Mouse (Mus musculus) thymus, postnatal 14 days (tissue): ENCODE measurements around the gene Hectd2.

Source experiments
- DNase-seq: peaks from one replicate; pipeline ENCODE4 v3.0.0; 2021

Hectd2 gene

DNA sequence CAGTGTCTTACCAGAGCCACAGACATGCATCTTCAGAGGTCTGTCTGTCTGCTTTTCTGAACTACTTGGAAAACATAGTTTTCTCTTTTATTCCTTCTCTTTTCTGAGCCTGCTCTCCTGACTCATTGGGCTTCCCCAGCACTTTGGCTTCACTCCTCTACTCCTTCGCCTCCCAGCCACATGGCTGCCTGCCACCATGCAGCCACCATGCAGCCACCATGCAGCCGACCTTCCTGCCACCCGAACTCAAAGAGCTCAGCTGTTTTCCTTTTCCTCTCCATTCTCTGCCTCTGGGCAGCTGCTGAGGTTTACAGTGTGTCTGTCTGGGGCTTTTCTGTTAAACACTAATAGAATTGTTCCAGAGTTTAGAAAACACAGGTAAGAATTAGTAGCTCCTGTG, 19.5 kb downstream of the Hectd2 start:
- no peak for DNase-seq

DNA sequence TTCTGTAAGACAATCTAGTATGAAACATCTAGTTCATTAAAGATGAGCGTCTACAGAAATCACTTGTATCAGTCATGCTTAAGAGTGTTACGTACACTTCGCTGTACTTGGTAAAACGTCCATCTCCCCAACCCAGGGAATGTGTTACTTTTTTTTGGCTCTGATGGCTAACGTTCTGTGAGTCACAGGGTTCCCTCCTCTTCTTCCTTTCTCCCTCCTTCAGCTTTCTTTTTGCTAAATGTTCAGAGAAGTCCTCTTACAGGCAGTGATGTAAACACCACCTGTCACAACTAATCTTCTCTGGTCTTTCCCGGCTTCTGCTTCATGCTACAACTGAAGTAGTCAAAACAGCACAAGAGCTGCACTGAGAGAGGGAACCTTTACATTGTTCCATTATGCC, 20.7 kb downstream of the Hectd2 start:
- no peak for DNase-seq

DNA sequence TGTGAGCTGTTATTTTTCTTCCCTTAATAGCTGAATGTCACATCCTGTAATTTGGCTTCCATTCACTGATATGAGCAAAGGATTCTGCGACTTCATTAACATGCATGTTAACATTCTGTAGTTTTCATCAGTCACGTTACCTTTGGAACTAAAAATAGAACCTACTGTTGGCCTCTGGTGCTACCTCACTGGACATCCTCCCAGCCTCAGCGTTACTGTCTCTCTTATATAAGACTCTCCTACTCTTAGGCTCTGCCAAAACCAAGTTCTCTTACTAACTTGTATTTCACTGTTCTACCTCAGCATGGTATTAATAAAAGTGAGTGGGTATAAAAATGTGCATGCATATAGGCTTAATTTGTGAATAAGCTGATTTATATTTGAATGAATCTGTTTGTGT, 26.4 kb downstream of the Hectd2 start:
- DNase-seq = no peak

DNA sequence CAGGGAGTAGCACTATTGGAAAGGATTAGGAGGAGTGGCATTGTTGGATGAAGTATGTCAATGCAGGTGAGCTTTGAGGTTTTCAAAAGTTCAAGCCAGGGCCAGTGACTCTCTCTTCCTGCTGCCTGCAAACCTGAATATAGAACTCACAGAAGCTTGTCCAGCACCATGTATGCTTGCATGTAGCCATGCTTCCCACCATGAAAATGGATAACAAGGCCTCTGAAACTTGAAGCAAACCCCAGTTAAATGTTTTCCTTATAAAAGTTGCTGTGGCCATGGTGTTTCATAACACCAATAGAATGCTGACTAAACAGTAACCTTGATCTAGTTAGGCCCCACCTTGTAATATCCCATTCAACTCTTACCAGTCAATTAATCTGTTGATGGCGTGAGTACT, 27.7 kb downstream of the Hectd2 start:
- no peak for DNase-seq

DNA sequence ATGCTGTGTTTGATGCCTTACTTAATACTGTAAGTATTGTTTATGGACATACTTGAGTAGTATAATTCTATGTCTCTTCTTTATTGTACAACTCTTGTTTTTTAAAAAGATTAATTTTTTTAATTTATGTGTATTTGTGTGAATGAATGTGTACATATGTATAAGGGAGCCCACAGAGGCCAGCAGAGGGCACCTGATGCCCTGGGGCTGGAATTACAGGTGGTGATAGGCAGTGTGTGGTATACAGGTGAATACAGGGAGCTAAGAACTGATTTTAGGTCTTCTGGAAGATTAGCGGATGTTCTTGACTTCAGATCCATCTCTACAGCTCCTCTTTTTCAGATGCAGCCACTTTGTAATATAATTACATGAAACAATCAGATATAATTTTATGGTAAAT, 31.1 kb downstream of the Hectd2 start:
- no peak for DNase-seq

DNA sequence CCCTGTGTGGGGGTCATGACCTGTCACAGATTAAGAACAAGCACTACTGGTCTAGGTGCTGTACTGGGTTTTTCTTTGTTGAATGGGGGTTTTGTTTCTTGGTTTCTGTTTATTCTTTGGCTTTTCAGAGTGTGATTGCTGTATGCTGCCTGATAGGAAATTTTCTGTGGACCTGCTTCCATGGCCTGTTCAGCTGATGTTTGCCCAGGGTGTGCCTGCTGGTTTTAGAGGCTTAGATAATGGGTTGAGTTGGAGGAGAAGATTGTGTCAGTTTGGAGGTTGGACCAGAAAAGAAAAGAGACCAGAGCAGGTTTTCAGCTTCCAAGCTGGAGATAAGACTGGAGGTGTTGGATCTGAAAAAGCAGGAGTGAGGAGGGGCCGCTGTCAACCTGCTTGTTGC, 40.0 kb downstream of the Hectd2 start:
- DNase-seq = no peak

DNA sequence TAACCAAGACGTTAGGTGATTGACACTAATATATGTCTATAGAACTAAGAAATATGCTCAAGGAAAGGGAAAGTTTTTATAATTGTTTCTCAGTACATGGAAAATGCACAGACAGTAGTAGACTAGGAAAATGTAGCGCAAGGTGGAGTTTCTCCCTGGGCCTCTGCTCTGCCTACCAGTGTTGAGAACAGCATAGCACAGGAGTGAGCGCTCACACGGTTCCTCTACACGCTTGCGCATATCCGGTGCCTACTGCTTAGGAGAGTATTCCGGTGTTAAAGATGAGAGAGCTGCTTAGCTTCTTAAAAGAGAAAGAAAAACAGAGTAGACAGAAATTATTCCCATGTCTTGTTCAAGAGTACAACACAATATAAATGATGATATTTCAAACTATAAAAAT, 47.4 kb downstream of the Hectd2 start:
- DNase-seq = no peak

DNA sequence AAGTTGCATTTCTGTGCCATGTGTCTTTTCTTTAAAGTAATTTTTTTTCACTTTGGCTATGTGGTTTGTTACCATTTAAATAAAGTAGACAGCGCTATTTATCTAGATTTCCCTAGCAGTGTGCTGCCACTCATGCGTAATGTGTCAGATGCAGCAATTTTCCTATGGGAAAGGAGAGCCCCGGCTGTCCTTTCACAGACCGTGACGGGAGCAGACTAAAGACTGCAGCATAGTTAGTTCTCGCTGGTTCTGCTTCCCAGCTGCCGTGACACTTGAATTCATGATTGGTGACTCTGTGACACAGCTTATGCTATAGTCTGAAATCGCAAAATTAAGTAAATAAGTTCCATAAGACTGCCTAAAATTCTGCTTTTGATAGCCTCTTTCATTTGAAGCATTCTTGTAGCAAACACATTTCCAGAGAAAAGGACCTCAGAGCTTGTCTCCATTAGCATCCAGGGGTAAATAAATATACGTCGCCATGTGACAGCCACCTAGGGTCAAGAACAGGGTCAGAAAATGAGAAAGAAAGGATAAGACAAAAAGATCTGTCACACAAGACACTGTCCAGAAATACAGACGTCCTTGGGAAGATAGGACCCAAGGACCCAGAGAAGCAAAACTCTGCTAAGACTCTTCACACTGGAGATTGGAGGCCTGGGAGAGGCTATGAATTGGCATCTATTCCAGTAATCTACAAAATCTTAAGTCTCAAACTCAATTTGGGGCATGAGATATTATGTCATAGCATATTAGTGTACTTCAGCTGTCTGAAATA, 48.3 kb downstream of the Hectd2 start:
- DNase-seq = no peak

DNA sequence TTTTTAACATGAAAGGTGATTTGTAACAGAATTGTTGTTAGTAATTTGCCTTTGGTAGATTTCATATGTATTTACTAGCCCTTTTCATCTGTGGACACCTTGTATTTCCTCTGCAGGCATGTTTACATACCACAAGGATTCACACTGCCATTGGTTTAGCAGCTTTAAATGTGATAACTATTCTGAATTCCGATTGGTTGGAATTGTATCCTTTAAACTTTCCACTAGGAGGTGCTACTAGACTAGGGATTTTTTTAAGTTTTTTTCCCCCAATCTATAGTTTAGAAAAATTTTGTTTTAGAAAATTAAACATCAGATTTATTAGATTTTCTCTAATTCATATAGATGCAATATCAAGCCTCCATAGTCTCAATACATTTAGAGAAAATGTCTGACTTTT, 51.8 kb downstream of the Hectd2 start:
- DNase-seq = no peak

DNA sequence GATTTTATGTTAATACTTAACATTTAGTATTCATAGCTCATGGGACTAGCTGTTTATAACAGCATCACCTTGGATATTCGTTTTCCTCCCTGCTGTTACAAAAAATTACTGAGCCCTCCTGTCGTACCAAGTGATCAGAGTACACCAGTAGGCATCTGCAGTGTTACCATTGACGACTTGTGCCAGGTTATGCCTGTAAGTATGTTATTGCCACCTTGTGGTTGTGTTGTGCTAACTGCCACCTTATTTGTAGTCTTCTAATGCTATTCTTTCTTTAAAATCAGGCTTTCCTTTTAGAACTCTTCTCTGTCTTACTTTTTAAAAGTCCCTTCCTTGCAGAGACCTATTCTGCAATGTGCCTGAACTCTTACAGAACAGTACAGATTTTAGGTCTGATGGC, 54.8 kb downstream of the Hectd2 start:
- no peak for DNase-seq

DNA sequence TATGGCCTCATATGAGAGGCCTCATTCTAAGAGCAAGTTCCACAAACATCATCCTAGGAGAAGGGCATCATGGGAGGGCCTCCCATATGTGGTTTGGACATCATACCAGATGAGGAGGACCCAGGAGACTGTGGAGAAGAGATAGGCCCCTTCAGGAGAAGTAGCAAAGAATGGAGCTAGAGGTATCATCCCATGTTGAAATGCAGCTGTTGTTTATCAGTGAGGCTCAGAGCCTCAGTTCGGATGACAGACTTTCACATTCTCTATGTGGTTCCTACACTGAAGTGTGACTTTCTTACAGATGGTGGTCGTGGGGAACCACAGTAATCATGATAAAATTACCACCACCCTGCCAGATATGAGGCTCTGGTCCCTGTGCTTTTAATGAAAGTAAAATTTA, 55.9 kb downstream of the Hectd2 start:
- no peak for DNase-seq

DNA sequence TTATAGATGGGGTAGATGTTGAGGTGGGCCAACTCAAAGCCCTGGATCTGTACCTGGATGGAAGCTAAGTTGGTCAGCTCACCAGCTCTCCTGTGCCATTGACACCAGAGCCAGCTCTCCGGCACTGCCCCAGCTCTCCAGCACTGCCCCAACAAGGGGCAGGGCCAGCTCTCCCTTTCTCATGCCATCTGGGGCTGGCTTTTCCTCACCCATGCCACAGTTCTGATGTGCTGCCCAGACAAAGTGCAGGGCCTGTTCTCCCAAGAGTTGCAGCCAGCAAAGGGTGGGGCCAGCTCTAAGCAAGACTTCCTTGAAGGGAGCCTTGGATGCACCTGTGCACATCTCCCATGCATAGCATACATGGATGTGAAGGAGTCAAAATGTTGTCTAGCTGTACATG, 71.5 kb downstream of the Hectd2 start:
- no peak for DNase-seq

DNA sequence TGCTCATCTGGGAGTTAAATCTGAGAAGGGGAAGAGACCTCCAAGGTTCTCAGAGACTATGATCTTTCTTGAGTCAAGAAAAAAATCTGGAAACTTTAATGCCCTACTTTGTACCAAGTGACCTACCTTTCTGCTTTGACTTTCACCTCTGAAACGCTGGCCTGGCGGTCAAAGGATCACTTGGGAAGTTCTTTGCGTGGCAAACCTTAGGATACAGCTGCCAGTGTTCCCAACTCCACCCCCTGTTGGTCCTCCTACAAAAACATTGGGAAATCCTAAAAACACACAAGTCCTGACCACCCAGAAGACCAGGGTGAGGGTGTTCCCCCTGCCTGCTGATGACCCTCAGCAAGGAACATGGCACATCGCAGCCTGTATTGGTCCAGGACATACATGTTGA, 72.4 kb downstream of the Hectd2 start:
- DNase-seq = no peak

DNA sequence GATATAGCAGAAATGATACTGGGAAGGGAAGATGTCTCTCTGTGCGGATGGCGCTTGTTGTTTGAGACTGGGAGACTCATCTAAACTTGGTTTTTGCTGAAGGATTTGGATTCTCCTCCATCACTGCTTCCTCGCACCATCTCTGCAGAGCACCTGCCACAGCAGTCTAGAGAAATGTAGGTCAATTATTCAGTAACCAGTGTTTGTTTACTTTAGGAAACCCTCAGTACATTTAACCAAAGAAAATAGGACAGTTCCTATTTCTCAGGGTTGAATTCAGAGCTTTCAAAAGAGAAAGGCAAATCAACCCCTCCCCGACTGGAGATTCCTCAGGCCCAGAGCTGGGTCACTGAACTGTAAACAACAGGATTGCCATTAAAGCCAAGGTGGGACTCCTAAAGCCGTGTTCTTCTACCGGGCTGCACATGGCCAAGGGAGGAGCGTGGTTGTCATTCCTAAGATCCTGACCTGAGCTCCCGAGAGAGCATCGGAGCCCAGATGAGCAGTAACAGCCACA, 75.0 kb downstream of the Hectd2 start:
- no peak for DNase-seq

DNA sequence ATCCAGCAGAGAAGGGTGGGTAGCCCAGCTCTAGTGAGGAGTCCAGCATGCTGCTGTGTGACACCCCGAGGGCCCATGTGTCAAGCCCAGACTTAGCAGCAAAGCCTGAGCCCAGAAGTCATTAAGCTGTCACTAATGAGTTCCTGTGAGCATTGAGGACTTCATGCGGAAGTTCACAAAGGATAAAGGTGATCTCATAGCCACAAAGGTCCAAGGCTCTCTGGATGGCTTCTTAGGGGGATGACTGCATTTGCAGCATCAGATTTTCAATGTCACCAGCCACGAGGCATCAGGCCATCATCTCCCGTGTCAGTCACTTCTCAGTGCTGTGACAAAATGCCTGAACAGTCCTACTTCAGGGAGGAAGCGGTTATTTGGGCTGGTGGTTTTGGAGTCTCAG, 75.9 kb downstream of the Hectd2 start:
- DNase-seq = no peak

DNA sequence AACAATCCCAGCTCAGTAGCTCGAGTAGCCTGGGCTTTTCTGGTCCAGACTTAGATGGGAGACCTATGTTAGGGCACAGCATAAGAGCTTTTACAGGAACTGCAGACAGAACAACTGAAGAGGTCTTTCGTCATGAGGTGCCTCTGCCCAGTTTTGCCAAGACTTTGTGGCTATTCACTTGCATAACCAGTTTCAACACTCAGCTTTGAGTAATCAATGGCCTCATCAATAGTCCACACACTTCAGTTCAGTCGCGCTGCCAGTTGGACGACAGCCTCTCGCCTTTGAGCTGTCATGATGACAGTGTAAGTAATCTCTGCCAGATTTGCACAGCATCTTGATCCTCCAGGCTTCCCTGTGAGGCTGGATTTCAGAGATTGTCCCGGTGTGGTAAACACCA, 80.3 kb downstream of the Hectd2 start:
- DNase-seq = no peak

DNA sequence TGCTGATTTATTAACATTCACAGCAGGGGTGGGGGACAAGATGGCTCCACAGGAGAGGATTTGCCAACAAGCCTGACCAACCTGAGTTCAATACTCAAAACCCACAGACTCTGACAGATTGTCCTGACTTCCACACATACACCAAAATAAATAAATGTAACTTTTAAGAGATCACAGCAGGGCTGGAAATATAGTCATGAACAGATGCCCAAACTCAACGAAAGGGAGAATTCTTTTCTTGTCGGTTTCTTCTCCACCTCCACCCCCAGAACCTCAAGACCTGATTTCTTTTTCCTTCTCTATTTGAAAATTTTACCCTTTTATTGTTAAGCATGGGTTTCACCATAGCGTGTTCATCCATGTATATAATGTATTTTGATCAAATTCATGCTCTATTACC, 82.8 kb downstream of the Hectd2 start:
- DNase-seq = no peak

DNA sequence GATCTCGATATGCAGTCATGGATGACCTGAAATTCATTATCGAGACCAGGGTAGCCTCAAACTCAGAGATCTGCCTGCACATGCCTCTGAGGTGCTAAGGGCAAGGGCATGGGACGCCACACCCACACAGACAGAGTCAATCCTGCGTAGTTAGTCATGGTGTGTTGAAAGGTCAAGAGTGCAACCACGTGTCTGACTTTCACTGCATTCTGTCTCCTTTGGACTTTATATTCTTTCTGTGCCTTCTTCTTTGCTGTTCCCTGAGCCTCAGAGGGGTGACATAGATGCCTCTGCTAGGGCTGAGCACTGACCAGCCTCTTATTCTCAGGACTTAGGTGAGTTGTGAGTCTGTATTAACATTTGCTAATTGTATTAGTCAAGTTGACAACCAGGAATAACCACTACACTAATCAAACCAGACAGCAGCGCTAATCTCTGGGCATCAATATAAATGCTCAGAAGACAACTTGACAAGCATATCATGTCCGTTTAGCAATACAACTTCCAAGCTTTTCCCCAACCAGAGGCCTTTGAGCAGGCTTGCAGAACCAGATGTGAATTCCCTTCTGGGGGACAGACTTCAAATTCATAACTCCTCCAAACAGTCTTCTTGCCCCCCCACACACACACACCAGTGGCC, 83.6 kb downstream of the Hectd2 start:
- no peak for DNase-seq

DNA sequence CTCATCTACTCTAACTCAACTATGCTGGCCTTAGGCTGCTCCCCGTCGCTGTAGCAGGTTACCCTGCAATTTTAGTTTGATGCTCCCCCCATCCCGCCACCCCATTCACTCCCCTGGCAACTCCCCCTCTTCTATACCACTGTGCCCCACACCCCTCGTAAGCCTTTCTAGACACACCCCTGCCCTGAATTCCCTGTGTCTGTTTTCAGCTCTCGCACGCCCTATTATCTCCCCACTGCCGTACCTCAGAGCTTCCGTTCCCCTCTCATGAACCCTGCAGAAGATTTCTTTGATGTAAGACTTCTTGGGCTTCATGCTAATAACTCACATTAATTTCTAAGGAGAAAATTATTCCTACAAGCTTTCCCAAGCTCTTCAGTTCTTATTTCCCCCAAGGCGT, 84.6 kb downstream of the Hectd2 start:
- DNase-seq = no peak

DNA sequence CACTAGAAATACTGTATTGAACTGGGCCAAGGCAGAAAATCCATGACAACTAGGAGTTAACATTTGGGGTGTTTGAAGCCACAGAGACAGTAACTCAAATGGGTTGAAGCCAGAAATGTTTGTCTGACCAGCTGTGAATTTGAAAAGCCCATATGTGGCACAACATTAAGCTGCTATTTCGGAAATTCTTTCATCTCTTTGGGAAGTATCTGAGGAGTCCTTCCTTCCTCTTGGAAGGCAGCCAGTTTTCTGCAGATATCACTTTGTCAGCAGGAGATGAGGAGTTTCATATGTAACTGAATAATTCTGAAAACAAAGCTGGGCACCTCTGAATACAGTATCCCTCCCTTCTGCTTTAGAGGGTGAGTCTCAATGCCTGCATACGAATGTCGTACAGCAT, 86.7 kb downstream of the Hectd2 start:
- DNase-seq = no peak

DNA sequence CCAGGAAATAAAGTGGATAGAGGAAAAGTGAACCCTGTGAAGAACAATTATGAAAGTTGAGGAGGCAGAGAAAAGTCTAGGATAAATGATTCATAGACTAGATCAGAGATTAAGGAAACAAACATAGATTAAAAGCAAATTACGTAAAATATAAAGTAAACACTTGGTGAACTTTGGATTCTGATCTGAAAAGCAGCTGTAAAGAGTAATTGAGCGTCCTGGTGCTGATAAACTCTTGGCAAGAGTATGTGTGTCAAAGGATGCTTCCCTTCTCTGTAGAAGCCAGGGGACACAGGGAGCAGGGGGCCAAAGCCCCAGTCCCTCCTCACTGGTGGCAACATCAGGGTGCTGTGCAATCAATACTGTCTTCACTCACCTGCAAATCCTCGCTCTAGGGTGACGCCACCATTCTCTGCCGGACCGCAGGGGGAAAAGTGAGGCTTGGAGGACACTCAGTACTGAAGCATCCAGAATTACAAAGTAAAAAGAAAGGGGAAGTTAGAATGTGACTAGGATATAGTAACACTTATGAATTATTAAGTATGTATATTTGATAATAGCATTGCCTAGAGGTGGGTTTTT, 91.0 kb downstream of the Hectd2 start:
- DNase-seq = no peak

DNA sequence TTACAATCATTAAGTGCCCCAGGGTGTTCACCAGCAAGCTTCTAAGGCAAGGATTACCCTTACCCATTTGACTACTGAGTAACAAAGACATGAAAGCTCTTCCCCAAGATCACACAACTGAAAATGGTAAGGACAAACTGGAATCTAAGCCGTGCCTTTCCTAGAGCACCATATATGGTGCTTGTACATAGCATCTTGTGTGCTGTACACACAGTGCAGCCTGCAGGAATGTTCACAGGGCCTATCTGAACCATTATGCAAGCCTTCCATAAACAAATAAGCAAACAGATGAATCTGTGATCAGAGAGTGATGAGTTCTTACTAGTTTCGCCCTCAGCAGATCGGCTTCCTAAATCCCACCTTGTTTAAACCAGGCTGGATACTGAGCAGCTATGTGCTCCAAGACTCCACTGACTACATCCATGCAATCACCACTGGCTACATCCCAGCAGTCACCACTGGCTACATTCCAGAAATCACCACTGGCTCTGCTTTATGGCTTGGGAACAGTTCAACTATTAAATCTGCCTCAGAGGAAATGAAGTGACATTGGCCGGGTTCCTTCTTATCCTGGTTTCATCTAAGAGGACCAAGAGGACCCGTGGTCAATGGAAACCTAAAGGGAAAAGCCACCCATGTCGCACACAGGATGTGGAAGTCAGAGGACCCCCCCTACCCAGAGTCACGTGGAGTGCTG, 91.8 kb downstream of the Hectd2 start:
- DNase-seq = no peak

DNA sequence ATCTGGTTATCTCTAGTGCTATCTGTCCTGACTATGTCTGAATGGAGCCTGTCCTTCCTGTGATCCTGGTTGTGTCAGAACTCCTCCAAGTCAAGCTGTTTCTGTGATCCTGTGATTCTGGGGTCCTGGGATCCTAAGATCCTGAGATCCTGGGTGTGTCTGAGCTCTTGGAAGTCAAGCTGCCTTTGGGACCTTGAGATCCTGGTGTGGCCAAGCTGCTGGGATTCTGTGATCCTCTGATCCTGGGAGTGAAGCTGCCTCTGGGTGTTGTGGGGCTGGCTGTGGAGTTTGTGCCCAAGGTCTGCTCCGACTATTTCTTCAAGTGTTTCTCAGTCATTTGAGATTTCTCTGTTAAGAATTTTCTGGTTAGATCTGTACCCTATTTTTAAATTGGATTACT, 98.2 kb downstream of the Hectd2 start:
- no peak for DNase-seq

DNA sequence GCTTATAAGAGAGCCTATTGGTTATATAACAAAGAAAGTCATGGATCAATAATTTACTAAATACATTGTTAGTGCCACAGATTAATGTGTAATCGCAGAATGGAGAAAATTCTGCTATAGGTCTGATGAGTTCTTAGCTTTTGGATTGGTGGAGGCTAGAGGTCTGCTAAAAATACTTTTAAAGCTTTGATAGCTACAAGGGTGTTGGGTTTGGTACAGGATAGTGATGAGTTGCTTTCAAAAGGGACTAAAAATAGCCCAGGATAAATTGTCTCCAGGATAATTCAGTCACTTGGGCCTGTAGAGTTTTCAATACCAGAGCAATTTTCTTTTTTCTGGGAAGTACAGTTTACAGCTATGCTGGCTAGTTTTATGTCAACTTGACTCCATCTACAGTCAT, 108.3 kb downstream of the Hectd2 start:
- DNase-seq = no peak
